Mouse (Mus musculus) cerebral cortex, adult 2 months (tissue): ENCODE results near the gene Gga1.

Experiments
- WGBS: fragments of 180-500 bp; shearing (Covaris S2); methylation state at CpG from one replicate; pipeline ENCODE4 v1.1.7; 2018; 5-methylcytosine and 5-hydroxymethylcytosine counted together

The Gga1 gene

DNA sequence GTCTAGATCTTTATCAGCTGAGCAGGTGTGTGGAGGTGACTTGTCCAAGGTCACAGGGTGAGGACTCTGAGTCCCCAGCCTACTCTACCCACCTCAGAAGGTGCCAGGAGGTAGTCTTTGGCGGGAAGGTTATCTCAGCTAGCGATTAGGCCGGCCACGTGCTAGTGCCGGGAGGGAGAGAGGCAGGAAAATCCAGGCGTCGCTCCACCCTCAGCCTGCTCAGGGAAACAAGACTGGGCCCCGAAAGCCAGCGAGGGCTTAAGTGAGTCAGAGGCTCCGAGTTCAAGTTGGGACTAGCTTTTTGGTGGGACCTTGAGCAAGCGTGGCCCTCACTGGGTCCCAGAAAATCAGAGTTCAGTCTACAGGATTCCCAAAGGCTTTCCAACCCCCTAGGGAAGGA is 31.7 kb upstream of the Gga1 start:
- 57% methylated on average over 11 of the region's 11 CpGs for WGBS

DNA sequence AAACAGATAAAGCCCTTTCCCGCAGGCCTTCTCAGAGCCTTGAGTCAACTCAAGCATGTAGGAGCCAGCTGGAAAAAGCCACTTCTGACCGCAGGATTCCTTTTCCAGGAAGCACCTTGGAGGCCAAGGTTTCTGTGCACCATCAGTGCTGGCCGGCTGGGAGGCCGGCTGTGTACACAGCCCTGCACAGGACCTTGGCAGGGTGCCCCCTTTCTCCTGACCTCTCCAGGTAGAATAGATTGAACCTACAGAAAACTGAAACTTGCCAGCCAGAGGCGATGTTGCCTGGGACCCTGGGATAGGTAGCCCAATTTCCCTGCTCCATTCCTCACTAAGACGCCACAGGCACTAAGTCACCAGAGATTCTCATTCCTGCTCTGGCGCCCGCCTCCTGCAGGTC is 31.1 kb upstream of the Gga1 start:
- 81% methylated on average over 8 of the region's 8 CpGs for WGBS

DNA sequence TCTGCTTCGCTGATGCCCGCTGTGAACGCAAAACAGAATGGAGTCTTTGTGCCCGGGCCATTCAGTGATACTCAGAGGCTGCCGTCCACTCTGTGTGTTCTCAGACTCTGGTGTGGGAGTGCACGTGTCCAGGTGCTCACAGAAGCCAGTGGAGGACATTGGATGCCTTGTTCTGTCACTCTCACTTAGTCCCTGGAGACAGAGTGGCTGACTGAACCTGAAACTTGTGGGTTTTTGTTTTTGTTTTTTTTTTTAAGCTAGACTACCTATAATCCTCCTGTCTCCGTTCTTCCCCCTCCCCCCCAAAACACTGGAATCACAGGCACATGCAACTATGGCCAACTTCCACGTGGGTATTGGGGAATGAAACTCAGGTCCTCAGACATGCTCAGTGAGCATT is 30.6 kb upstream of the Gga1 start:
- WGBS, result 69% methylated on average over 8 of the region's 8 CpGs

DNA sequence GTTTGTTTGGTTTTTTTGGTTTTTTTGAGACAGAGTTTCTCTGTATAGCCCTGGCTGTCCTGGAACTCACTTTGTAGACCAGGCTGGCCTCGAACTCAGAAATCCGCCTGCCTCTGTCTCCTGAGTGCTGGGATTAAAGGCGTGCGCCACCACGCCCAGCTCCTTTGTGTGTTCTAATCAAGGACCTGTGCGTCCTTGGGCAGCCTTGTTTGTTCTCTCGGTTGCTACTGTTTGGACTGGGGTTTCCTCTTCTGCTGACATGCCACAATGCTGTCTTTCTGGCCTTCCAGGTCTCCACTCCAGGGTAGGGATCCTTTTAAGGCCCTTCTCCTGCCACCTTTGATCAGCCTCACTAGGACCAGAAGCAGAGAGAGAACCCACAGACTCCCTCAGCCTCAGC is 30.2 kb upstream of the Gga1 start:
- WGBS, result 80% methylated on average over 7 of the region's 7 CpGs

DNA sequence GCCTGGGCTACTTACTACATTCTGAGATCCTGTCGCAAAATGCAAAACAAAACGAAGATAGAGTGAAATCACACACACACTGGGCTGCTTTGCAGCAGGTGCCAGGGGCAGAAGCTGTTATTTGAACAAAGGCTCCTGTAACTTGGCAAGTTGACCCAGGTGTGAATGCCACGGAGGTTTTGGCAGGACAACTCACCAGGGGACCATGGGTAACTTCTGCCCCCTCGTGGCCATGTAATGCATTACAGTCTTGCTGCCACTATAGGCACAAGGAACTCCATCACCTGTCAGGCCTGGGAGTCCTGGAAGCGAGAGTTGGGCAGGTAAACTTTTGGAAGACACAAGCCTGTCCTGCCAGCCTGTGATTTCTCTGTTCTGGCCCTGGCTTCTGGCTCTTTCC is 28.5 kb upstream of the Gga1 start:
- 29% methylated on average over 5 of the region's 5 CpGs for WGBS

DNA sequence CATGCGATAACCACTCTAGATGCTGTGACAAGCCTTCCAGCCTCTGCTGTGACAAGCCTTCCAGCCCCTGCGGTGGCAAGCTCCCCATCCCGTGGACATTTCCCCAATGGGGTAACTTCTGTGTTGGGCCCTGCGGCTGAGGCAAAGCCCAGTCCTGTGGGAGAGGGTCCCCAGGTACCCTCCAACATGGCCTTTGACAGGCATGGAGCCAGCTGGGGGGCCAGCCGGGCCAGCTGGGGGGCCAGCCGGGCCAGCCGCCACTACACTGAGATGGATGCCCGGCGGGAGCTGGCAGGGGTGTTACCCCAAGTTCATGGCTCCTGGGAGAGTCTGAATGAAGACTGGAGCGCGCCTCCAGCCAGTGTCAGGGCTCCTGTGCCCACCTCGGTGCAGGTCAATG is 27.5 kb upstream of the Gga1 start:
- WGBS, result 80% methylated on average over 12 of the region's 12 CpGs

DNA sequence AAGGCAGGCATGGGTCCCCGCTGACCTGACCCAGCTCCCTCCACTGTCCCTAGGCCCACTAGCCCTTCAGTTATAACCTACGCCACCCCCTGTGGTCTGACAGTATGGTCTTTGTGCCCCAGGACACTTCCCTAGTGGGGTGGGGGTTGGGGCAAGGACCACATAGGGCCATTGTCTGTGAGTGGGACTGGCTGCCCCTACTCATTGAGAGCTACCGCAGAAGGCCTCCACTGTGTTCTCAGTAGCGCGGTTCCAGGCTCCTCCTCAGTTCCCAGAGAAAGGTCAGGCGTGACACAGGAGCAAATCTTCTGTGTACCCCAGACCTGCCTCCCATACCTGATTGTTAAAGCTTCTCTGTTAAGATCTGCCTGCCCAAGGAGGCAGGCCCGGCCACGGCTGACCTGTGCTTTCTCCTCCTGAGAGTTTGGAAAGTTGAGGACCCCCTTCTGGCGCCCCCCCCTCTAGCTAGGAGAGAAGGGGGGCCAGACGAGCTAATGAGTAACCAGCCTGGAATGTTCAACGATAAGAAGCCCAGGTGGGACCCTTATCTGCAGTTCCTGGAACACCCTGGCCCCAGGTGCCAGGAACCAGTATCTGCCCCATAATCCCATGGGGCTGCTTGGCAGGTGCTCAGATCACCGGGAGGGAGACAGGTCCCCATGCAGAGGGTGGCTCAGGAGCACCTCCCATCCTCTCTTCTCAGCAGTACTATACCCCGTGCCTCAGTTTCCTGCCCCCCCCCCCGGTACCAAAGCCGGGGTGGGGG is 26.7 kb upstream of the Gga1 start:
- WGBS, result 67% methylated on average over 15 of the region's 15 CpGs

DNA sequence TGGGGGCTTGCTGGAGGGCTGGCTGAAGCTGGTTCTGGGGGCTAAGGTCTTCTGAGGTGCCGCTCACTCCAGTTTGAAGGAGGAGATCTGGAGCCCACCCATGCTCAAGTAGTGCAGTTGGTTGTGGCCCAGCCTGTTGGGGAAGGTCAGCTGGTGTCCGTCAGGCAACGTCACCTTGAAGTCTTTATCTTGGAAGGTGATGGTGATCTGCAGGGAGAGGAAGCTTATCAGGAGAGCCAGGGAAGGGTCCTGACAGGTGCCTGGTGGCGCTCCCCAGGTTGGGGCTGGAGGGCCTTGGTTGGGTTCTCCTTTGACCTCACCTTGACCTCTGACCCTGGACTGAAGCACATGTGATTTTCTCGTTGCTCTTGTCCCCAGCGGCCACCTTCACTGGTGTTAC is 26.0 kb upstream of the Gga1 start:
- WGBS, result 77% methylated on average over 6 of the region's 6 CpGs

DNA sequence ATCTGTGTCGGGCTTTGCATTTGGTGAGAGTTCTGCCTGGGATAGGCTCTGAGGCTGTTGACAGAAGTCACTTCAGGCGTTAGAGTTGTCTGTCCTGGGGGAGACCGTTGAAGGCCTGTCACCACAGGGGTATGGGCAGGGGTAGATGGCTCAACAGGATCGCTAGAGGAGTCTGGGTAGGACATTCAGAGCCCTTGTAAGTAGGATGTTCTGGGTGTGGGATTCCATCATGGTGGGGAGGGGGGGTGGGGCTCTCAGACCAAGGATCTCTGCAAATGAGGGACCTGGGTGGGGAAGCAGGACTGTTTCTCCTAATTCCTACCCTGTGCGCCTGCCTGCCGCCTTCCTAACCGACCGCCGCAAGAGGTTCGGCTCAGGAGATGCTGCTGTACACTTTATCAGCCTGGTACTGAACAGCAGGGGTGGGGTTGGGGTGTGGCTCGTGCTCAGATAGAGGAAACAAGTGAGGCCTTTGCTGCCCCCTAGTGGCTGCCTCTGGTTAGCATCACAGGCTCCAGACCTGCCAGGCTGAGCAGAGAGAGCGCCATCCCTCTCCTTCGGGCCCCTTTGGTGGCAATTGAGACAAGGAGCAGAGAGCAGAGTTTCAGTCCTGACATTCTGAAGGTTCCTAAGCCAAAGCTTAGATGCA is 25.4 kb upstream of the Gga1 start:
- WGBS, result 19% methylated on average over 13 of the region's 13 CpGs

DNA sequence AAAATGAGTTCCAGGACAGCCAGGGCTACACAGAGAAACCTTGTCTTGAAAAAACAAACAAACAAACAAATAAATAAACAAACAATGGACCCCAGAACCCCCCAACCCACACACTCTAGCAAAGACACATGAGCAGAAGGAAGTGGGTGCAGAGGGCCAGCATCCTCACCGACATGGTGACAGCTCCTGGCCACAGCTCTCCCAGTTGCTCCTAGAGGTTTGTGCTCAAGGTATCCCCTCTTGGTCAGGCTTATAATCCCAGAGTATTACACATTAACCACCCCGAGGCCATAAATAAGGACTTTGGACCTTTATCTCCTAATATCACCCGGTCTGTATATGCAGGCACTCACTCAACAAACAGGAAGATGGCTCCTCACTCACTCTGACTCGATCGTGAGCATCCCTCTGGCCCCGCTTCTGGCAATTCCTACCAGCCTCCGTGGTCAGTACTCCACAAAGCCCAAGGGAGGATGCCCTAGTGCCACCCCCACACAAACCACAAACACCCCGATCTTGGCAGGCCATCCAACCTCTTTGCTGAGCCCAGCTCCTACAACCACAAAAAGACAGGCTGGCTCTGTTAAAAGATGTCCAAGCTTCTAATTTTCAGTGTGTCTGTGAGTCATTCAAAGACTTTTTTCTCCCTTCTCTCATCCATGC is 21.6 kb upstream of the Gga1 start, which contains the start of gene Lgals2:
Gene Lgals2, minus strand, starts transcription at position 227 of the 663 bp plus-strand sequence.
- WGBS, result 59% methylated on average over 8 of the region's 8 CpGs

DNA sequence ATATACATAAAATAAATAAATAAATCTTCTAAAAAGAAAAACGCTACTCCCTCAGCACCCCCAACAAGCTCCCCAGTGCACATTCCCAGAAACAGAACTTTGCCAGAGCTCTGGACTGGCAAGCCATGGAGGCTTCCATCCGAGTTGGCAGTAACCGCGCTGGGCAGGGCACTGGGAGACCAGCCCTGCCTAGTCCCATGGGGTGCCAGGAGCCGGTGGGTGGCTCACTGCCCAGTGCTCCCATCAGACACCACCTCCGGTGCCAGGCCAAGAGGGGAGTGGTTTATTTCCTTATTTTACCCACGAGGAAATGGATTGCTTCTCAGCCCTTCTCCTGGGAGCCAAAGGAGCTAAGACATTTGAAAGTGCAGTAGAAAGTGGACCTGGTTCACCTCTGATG is 20.0 kb upstream of the Gga1 start:
- 39% methylated on average over 7 of the region's 7 CpGs for WGBS

DNA sequence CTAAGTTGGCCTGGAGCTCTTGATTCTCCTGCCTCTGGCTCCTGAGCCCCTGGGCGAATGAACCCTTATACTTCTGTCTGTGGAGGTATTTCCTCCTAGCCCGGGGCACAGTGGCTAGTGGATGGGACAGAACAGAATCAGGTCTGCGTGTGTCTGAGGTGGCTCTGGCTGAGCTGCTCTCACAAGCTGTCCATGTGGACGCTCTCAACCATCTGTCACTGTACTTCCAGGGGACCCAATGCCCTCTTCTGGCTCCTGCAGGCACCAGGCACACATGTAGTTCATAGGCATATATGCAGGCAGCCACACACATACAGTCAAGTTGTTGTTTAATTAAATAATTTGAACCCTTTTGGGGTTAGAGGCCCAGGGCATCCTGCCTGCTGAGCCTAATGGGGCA is 17.7 kb upstream of the Gga1 start:
- WGBS, result 81% methylated on average over 4 of the region's 4 CpGs

DNA sequence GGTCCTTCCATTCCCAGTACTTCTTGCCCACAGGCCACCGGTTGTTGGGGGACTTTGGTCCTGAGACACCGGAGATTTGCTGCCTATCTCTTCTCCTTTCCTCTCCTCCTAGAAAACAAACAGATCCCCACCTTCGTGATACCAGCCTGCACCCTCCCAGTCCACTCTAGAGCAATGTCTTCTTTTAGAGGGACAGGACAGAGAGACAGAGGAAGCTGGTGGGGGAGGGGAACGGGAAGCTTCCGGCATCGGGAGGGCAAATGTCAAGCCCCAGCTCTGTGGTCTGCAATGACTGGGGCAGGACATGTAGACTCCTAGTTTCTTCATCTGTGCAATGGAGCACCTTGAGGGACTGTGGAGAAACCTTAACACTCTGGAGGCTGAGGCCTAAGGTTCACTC is 17.3 kb upstream of the Gga1 start:
- WGBS, result 75% methylated on average over 6 of the region's 6 CpGs

DNA sequence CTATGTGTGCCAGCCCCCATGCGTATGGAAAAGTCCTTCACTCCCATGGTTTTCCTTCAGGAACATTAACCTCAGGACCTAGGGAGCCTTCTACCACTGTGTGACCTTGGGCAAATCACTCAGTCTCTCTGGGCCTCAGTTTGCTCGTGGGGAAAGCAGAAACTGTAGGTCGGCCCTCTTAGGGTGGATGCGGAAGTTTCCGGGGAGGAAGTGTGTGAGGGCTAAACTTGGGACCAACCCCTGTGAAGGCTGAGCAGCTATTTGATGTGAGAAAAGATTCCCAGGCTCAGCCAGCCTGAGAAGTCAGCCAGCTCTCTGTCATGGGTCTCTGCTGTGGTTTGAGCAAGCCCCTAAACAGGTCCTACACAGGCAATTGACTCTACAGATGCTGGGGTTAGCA is 14.7 kb upstream of the Gga1 start:
- 79% methylated on average over 5 of the region's 5 CpGs for WGBS

DNA sequence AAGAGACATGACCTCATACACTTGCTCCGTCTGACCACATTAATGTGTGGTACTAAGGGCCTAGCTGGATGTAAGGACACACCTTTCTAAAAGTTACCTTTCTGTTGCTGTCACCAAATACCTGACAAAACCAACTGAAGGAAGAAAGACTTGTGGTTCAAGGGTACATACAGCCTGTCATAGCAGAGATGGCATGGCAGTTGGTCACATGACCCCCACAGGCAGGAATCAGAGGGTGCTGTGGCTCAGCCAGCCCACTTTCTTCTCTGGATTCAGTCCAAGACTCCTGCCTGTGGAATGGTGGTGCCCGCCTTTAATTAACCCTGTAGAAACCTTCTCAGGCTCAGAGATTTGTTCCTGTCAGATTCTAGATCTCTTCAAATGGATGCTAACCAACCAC is 13.8 kb upstream of the Gga1 start:
- WGBS, result 80% methylated on average over 2 of the region's 2 CpGs

DNA sequence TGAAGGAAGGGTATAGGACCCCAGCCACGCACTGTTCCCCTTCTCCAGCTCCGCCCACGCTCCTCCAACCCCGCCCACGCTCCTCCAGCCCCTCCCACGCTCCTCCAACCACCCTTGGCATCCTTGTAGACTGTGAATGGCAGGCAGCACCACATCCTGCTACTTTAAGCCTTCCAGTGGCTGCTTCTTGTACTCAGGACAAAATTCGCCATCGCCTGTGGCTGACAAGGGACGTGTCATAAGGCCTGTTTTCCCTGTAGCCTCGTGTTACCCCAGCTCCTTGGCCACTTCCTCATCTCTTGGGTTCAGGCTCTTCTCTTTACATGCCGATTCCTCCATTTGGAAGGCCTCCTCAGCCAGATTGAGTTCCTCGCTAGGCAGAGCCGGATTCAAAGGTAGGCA is 13.1 kb upstream of the Gga1 start:
- 68% methylated on average over 13 of the region's 13 CpGs for WGBS

DNA sequence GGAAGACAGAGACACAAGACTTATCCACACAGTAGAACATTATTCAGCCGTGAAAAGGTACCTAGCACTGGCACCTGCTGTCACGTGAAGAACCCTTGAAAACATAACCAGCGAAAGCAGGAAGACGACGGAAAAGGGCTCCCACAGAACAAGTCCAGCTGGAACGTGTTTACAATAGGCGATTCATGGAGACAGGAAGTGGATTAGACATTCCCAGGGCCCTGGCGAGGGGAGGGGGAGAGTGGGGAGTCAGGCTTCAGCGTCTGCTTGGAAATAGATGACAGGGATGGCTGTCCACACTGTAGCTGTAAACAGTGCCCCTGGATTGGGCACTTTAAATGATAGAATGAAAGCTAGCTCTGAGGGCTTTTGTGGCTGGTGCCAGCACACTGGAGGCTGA is 8.6 kb upstream of the Gga1 start:
- WGBS, result 41% methylated on average over 9 of the region's 9 CpGs

DNA sequence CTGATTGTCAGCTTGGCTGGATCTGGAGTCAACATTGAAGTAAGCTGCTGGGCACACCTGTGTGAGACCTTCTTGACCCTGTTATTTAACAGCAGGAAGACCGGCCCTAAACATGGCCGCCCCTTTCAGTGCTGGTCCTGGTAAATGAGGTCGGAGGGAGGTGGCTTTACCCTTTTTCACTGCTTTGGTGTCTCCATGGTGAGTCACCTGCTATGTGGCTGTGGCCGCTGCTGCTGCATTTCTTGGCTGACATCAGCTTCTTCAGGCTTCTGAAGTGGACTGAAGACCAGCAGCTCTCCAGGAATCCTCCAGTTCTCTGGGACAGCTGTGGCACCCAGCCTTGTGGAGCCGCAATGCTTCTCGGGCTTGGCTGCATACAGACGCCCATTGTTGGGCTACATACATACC is 8.2 kb upstream of the Gga1 start:
- WGBS, result 38% methylated on average over 7 of the region's 7 CpGs

DNA sequence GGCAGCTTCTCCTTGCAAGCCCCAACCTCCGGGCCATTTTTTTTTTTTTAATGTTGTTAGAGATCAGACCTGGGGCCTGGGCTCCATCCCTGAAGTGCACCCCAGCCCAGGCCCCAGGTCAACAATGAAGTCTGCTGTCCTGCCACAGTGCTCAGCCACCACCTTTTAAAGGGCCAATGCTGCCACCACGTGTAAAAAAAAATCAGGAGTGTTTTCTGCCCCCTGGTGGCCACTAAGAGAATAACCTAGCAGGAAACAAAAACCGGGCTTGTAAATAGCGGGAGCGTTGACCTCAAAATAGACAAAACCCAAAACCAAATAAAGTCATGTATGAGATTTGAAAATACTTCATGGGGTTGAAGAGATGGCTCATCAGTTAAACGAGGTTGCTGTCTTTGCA is 7.2 kb upstream of the Gga1 start:
- 20% methylated on average over 6 of the region's 6 CpGs for WGBS

DNA sequence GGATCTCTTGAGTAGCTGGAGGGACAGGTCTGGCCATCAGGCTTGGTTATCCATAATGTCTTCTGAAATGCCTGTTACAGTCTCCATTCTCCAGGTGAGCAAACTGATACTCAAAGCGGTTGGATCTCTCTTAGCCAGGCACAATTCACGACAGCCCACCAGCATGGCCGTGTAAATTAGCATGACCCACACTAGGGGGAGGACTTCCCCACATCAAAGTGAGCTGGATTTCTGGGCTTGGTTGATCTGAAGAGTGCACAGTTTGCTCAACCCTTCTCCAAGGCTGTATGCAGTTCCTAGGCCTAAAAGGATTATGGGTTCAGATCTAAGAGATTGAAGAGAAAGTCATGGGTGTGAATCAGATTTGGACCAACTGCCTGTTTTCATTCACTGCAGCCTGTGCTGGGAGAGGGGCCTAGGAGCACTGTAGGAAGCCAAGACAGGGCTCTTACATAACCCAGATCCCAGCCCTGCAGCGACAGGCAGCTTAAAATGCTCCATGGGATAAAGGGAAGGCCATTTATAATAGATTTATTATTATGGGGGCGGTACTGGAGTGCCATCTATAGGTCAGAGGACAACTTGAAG is 4.9 kb upstream of the Gga1 start:
- WGBS, result 60% methylated on average over 5 of the region's 5 CpGs

DNA sequence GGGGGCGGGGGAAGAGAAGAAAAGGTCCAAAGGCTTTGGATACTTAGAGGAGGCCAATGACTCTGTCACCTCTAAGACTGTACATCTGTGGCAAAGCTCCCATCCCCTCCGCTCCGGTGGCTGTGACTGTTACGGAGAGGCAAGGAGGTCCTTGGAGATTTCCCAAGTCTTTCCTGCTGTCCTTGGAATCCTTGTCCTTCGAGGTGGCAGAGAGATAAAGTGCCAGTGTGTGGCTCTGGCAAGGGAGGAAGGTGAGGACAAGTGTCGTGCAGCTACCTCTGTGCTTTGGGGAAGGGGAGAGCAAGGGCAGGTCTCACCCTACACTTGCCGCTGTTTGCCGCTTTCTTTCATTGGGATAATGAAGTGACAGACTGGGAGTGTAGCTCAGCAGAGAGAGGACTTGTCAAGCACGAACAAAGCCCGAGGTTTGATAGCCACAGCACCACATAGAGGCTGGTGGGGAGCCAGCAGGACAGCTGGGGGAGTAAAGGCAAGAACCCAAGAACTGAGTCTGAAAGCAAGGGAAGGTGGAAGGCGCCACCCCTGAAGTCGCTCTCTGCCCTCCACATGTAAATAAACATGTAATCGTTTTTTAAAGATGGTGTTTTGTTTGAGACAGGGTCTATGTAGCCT is 3.1 kb upstream of the Gga1 start:
- 44% methylated on average over 13 of the region's 13 CpGs for WGBS

DNA sequence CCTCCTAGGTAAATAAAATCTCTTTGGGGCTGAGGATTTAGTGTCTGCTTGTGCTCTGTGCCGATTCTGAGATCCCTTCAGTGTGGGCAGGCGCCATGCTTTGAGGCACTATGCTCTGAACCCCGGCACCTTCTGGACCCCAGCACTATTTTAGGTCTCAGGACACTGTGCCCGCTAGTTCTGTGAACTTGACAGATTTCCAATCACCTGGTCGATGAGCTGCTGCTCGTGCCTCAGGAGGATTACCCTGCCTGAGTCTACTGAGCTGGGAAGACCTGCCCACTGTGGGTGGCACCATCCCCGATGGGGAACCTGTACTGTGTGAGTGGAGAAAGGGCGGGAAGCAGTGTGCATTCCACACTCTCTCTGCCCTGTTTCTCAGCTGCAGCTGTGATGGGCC is 2.0 kb upstream of the Gga1 start:
- 82% methylated on average over 8 of the region's 8 CpGs for WGBS
